Mouse (Mus musculus): ENCODE results near the gene Kifc1. TPM values are rescaled to one million over a fixed set of nuclear protein-coding genes. Genes with fewer than 3 reads are reported as not detected.

The Kifc1 gene
- 2.4 TPM for polyA plus RNA-seq (2014; fragmentation: Illumina TruSeq; extraction: RNeasy Lipid Tissue Mini Kit (QIAGEN cat#74804); ENCODE audit: low replicate concordance)

DNA sequence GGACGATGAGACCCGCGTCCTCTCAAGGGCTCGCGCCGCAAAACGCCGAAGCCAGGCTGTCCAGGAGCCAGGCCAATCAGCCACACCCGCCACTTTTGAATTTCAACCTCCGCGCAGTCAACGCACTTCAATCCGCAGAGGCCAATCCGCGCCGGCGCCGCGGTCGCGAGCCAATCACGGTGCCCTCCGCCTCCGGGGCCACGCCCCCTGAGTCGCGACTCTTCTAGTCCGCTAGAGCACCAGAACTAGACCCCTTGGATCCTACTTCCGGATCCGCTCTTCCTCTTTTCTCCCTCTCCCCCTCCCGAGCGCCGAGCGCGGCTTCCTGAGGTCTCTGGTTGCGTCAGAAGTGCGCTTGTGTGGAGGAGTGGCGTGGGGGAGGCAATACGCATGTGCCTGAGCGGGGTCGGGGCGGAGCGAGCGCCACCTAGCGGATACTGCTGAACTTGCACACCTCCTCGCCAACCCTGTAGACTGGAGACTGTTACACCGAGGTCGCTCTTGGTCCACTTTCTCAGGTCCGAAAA lies at the start of gene Kifc1:
Gene Kifc1, minus strand, starts transcription at position 129 of the 527 bp plus-strand sequence.

DNA sequence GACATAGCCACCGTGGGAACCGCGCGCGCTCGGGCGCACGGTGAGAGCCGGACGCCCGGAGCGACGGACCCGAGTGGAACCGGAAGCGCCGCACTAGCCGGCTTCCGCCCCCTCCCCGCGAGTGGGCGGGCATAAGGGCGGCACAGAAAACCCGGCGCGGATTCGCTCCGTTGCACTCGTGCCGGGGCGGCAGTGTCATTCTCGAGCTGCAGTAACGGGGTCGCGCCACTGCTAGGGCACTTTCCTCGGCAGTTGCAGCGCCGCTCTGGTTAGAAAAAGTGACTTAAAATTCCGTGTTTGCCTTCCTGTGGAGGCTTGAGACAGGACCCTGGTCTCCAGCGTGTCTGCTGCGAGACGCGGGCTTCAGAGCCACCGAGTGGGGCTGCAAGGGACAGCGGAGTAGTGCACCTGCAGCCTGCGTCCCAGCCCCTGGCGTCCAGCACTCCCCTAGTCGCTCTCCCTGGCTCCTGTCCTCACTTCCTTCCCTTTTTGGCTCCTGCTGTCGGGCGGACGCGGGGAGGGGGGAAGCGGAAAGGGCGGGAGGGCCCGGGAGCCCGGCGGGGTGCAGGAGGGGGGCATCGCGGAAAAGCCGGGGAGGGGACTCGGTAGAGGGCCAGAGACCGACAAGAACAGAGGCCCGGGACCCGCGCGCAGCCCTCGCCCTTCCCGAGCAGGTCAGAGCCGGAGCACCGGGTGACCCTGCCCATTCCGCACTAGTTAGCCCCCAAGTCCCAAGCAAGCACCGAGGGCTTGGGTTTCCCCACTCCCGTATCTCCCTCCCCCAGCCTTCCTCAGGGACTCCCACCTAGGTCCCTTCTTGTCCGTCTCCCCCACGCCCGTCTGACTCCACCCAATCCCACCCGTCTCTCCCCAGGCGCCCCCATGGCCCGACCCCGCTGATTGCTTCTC lies 39.2 kb upstream of the Kifc1 start, which contains the start of gene Rgl2:
Gene Rgl2, plus strand, starts transcription at position 173 of the 909 bp plus-strand sequence.

DNA sequence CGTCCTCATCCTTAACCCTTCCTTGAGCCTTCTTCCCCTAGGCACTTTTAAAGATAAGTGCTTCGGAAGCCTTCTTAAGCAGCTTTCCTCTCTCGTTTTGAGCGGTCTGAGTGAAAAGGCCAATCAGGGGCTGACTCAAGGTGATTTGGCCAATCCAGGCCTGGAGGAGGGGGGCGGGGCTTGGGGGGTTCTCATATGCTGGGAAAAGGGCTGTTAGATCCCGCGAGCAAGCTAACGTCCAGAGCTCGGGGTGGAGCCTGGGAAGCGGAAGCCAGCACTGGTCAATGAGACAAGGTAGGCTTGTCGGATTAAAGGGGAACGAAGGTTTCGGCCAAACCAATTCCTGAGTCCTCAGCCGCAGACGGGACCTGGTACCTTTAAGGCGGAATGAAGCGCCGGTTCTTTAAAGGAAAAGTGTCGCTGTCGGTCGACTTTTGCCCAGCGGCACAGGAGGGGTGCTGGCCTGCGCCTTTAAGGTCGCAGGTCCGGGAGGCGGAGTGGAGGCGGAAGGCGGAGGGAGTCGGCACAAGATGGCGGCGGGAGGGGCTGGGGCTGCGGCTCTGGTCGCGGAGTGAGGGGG lies 25.3 kb upstream of the Kifc1 start, which contains the start of the genes Tapbp and Zbtb22:
Gene Tapbp, plus strand, starts transcription at position 229 of the 580 bp plus-strand sequence.
Gene Zbtb22, plus strand, starts transcription at position 234 of the 580 bp plus-strand sequence.

DNA sequence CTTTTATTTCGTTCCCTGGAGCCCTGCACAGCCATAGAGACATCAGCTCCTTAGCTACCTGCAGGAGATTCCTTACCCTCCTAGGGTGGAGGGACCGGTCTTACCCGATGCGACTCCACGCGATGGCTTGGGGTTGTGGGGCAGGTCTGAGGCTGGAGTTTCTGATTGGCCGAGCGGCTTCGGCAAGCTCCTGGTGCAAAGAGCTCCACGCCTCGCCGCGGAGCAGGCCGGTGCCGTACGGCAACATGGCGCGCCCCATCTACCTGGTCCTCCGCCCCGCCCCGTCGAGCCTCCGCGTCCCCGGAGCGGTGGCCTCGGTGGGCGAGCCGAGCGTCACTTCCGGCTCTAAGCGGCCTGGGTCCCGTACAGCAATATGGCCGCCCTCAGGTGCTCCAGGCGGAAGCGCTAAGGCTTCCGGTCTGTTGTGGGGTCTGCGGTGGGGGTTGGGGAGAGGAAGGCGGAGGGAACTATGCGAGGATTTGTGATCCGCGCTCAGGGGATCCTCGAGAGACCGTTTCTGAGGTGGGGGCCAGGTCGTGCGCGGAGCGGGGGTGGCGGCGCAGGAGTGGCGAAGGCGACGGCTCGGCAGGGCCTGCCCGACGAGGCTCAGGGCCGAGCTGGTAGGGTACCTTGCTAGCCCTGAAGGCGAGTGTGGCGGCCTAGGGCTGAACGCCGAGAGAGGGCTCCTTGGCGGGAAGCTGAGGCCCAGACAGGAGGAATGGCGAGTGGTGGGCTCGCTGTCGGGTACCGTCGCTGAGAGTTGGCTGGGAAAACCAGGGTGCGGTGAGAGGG lies 18.8 kb upstream of the Kifc1 start, which contains the start of gene Daxx:
Gene Daxx, plus strand, starts transcription at position 338 of the 792 bp plus-strand sequence.

DNA sequence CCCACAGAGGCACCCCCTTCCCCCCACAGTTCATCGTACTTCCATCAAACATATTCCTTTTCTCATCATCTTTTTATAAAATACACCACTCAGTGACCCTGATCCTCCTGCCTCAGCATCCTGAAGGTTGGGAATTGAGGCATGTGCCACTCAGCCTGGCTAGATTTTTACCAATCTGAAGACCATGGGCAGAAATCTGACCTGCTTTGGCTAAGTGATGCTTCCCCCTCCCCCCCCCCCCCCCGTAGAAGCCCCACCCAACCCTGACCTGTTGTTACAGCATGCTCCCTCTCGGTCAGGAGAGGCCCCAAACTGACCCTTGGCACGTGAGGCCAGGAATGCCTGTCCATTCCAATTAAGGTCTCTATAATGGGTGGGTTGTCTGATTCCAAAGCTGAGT lies 14.4 kb upstream of the Kifc1 start, which contains the start of gene Platr17:
Gene Platr17, plus strand, starts transcription at position 301 of the 400 bp plus-strand sequence.

DNA sequence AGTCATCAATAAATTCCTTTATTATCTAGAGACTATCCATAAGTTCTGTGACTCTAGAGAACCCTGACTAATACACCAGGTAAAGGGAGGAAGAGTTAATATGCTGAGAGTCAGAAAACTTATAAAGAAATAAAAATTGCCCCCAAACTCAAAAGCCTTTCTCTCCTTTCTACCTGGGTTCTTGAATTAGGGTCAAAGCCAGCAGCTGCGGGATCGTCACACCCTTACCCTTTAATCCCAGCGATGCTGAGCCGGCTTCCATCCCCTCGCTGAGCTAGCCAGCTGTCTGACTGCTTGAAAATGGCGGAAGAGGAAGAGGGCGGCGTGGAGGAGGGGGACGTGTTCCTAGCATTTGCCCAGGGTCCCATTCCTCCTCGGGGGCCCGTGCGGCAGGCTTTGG lies 16.9 kb downstream of the Kifc1 start, which contains the start of gene Gm7029:
Gene Gm7029, plus strand, starts transcription at position 301 of the 400 bp plus-strand sequence.

DNA sequence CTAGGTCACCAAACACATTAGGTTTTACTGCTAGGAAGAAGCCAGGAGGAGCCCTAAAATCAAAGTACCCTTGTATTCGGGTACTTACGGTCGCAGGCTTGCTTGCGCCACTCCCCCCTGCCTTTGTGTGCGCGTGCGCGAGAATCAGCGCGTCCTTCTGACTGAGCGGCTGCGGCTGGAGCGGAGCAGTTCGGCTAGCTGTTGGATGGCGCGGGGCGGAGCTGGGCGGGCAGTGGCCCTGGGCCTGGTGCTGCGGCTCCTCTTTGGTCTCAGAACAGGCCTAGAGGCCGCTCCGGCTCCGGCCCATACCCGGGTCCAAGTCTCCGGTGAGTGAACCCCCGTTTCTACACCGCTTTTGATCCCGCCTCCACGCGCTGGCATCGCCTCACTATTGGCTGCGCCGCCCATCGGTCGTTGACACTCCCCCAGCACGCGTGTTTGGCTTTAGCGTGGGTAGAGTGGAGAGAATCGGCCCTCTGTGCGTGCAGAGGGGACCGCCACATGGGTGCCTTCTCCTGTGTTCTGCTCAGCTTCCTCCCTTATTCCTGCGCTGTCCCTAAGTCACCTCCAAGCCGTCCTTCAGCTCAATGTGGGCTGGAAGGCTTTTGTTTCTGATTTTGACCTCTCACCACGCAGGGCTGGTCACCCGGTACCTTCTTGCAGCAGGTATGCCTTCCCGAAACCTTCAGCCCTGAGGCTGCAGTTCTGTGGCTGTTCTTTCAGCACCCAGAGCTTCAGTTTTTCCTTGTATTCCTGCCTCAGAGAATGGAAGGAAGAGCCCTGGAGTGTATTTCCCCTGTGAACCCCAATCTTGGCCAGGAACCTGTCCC lies 47.3 kb downstream of the Kifc1 start, which contains the start of gene Cd320:
Gene Cd320, plus strand, starts transcription at position 126 of the 830 bp plus-strand sequence.

Other genes with a start within 250 kb of the Kifc1 start
- gene Hnrnpm, start 203.8 kb downstream of the Kifc1 start, polyA plus RNA-seq (2014; fragmentation: Illumina TruSeq; extraction: RNeasy Lipid Tissue Mini Kit (QIAGEN cat#74804); ENCODE audit: low replicate concordance), result 378 TPM
- gene March2, start 172.0 kb downstream of the Kifc1 start, polyA plus RNA-seq (2014; fragmentation: Illumina TruSeq; extraction: RNeasy Lipid Tissue Mini Kit (QIAGEN cat#74804); ENCODE audit: low replicate concordance), result 10.5 TPM
- 16.2 TPM for gene Rab11b, start 130.1 kb downstream of the Kifc1 start, polyA plus RNA-seq (2014; fragmentation: Illumina TruSeq; extraction: RNeasy Lipid Tissue Mini Kit (QIAGEN cat#74804); ENCODE audit: low replicate concordance)
- 0.67 TPM for gene Angptl4, start 108.8 kb downstream of the Kifc1 start, polyA plus RNA-seq (2014; fragmentation: Illumina TruSeq; extraction: RNeasy Lipid Tissue Mini Kit (QIAGEN cat#74804); ENCODE audit: low replicate concordance)
- gene Kank3, start 80.1 kb downstream of the Kifc1 start, polyA plus RNA-seq (2014; fragmentation: Illumina TruSeq; extraction: RNeasy Lipid Tissue Mini Kit (QIAGEN cat#74804); ENCODE audit: low replicate concordance), result 3.9 TPM
- gene Rps28, start 66.1 kb downstream of the Kifc1 start, polyA plus RNA-seq (2014; fragmentation: Illumina TruSeq; extraction: RNeasy Lipid Tissue Mini Kit (QIAGEN cat#74804); ENCODE audit: low replicate concordance), result 30.6 TPM
- 20.8 TPM for gene Ndufa7, start 66.1 kb downstream of the Kifc1 start, polyA plus RNA-seq (2014; fragmentation: Illumina TruSeq; extraction: RNeasy Lipid Tissue Mini Kit (QIAGEN cat#74804); ENCODE audit: low replicate concordance)
- gene Cd320, start 47.6 kb downstream of the Kifc1 start, polyA plus RNA-seq (2014; fragmentation: Illumina TruSeq; extraction: RNeasy Lipid Tissue Mini Kit (QIAGEN cat#74804); ENCODE audit: low replicate concordance), result 0.85 TPM
- not detected for gene Gm7029, start 16.8 kb downstream of the Kifc1 start, polyA plus RNA-seq (2014; fragmentation: Illumina TruSeq; extraction: RNeasy Lipid Tissue Mini Kit (QIAGEN cat#74804); ENCODE audit: low replicate concordance)
- gene Platr17, start 14.5 kb upstream of the Kifc1 start, polyA plus RNA-seq (2014; fragmentation: Illumina TruSeq; extraction: RNeasy Lipid Tissue Mini Kit (QIAGEN cat#74804); ENCODE audit: low replicate concordance), result not detected
- gene Daxx, start 18.8 kb upstream of the Kifc1 start, polyA plus RNA-seq (2014; fragmentation: Illumina TruSeq; extraction: RNeasy Lipid Tissue Mini Kit (QIAGEN cat#74804); ENCODE audit: low replicate concordance), result 2.6 TPM
- 57.9 TPM for gene Tapbp, start 25.2 kb upstream of the Kifc1 start, polyA plus RNA-seq (2014; fragmentation: Illumina TruSeq; extraction: RNeasy Lipid Tissue Mini Kit (QIAGEN cat#74804); ENCODE audit: low replicate concordance)
- gene Zbtb22, start 25.2 kb upstream of the Kifc1 start, polyA plus RNA-seq (2014; fragmentation: Illumina TruSeq; extraction: RNeasy Lipid Tissue Mini Kit (QIAGEN cat#74804); ENCODE audit: low replicate concordance), result 0.78 TPM
- gene Rgl2, start 38.9 kb upstream of the Kifc1 start, polyA plus RNA-seq (2014; fragmentation: Illumina TruSeq; extraction: RNeasy Lipid Tissue Mini Kit (QIAGEN cat#74804); ENCODE audit: low replicate concordance), result 2.2 TPM
- 6.7 TPM for gene Pfdn6, start 49.7 kb upstream of the Kifc1 start, polyA plus RNA-seq (2014; fragmentation: Illumina TruSeq; extraction: RNeasy Lipid Tissue Mini Kit (QIAGEN cat#74804); ENCODE audit: low replicate concordance)
- 0.26 TPM for gene Wdr46, start 50.0 kb upstream of the Kifc1 start, polyA plus RNA-seq (2014; fragmentation: Illumina TruSeq; extraction: RNeasy Lipid Tissue Mini Kit (QIAGEN cat#74804); ENCODE audit: low replicate concordance)
- not detected for gene B3galt4, start 60.8 kb upstream of the Kifc1 start, polyA plus RNA-seq (2014; fragmentation: Illumina TruSeq; extraction: RNeasy Lipid Tissue Mini Kit (QIAGEN cat#74804); ENCODE audit: low replicate concordance)
- gene Vps52, start 65.2 kb upstream of the Kifc1 start, polyA plus RNA-seq (2014; fragmentation: Illumina TruSeq; extraction: RNeasy Lipid Tissue Mini Kit (QIAGEN cat#74804); ENCODE audit: low replicate concordance), result 2.0 TPM
- 6.8 TPM for gene Rps18, start 65.3 kb upstream of the Kifc1 start, polyA plus RNA-seq (2014; fragmentation: Illumina TruSeq; extraction: RNeasy Lipid Tissue Mini Kit (QIAGEN cat#74804); ENCODE audit: low replicate concordance)
- 431 TPM for gene H2-K1, start 109.7 kb upstream of the Kifc1 start, polyA plus RNA-seq (2014; fragmentation: Illumina TruSeq; extraction: RNeasy Lipid Tissue Mini Kit (QIAGEN cat#74804); ENCODE audit: low replicate concordance)
- 0.74 TPM for gene Ring1, start 134.0 kb upstream of the Kifc1 start, polyA plus RNA-seq (2014; fragmentation: Illumina TruSeq; extraction: RNeasy Lipid Tissue Mini Kit (QIAGEN cat#74804); ENCODE audit: low replicate concordance)
- gene H2-Ke6, start 137.4 kb upstream of the Kifc1 start, polyA plus RNA-seq (2014; fragmentation: Illumina TruSeq; extraction: RNeasy Lipid Tissue Mini Kit (QIAGEN cat#74804); ENCODE audit: low replicate concordance), result not detected
- 0.48 TPM for gene Slc39a7, start 141.0 kb upstream of the Kifc1 start, polyA plus RNA-seq (2014; fragmentation: Illumina TruSeq; extraction: RNeasy Lipid Tissue Mini Kit (QIAGEN cat#74804); ENCODE audit: low replicate concordance)
- gene Rxrb, start 141.2 kb upstream of the Kifc1 start, polyA plus RNA-seq (2014; fragmentation: Illumina TruSeq; extraction: RNeasy Lipid Tissue Mini Kit (QIAGEN cat#74804); ENCODE audit: low replicate concordance), result 0.22 TPM
- not detected for gene Col11a2, start 148.8 kb upstream of the Kifc1 start, polyA plus RNA-seq (2014; fragmentation: Illumina TruSeq; extraction: RNeasy Lipid Tissue Mini Kit (QIAGEN cat#74804); ENCODE audit: low replicate concordance)
- not detected for gene H2-Oa, start 201.7 kb upstream of the Kifc1 start, polyA plus RNA-seq (2014; fragmentation: Illumina TruSeq; extraction: RNeasy Lipid Tissue Mini Kit (QIAGEN cat#74804); ENCODE audit: low replicate concordance)
- gene H2-DMa, start 228.9 kb upstream of the Kifc1 start, polyA plus RNA-seq (2014; fragmentation: Illumina TruSeq; extraction: RNeasy Lipid Tissue Mini Kit (QIAGEN cat#74804); ENCODE audit: low replicate concordance), result 1.6 TPM
- gene Brd2, start 232.0 kb upstream of the Kifc1 start, polyA plus RNA-seq (2014; fragmentation: Illumina TruSeq; extraction: RNeasy Lipid Tissue Mini Kit (QIAGEN cat#74804); ENCODE audit: low replicate concordance), result 197 TPM

Data from small intestine, adult 10 weeks (tissue).